Mouse (Mus musculus) central nervous system, embryonic 14 days (tissue): ENCODE data around the gene 4930550L24Rik. TPM values are rescaled to one million over a fixed set of nuclear protein-coding genes. Genes with fewer than 3 reads are reported as not detected.

Experiments used
- polyA plus RNA-seq: library from polyadenylated mRNA; depleted of rRNA; stranded (reverse); fragments of >200 nt; gene quantifications from 2 replicates; pipeline ENCODE4 v1.2.3, GENCODE M21; 2012; rRNA removed

4930550L24Rik gene
- 0.04 and 0.06 TPM in 2 replicates for polyA plus RNA-seq

DNA sequence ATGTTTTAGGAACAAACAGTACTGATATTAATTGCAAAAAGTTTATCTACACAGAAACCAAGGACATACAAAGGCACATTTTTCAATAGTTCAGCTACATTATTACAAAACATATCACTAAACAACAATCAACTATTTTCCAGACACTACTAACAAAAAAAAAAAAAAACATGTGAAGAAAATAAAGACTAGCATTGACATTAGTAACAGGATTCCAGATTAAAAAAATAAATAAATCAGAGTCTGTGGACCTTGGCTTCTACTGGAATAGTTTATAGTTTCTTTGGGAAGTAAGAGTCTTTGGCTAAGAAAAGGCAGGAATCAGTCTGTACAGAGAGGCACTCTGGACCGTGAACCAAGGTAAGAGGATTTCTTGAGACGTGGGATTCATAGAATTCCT, at the start of gene 4930550L24Rik:
Gene 4930550L24Rik, plus strand, starts transcription at position 301 of the 400 bp plus-strand sequence.

